Mouse (Mus musculus) stomach, embryonic 16.5 days (tissue): ENCODE results near the gene Insl6. TPM values are rescaled to one million over a fixed set of nuclear protein-coding genes. Genes with fewer than 3 reads are reported as not detected.

Experiments
- ATAC-seq: fragments of 200-750 bp; cut with Nextera tagmentation; 2 replicates; pipeline ENCODE4 v1.8.0; 2017; ENCODE audit warnings: moderate number of reproducible peaks, moderate TSS enrichment; ENCODE audit not compliant: insufficient read depth, low FRiP score
- H3K27ac ChIP-seq: fragments of 300-500 bp; sonication (generic); 2 replicates; pipeline ENCODE4 v1.5.1; 2014; ENCODE audit warnings: low read length
- H3K27me3 ChIP-seq: fragments of 300-500 bp; sonication (generic); 2 replicates; pipeline ENCODE4 v1.6.1; 2014; ENCODE audit warnings: low read length, control low read depth, mixed read lengths; ENCODE audit not compliant: control insufficient read depth, insufficient read depth
- H3K36me3 ChIP-seq: fragments of 300-500 bp; sonication (generic); 2 replicates; pipeline ENCODE4 v1.6.1; 2014; ENCODE audit warnings: low read length; ENCODE audit not compliant: control insufficient read depth, insufficient read depth
- H3K4me1 ChIP-seq: fragments of 300-500 bp; sonication (generic); 2 replicates; pipeline ENCODE4 v1.6.1; 2014; ENCODE audit warnings: low read length, control low read depth, mixed read lengths; ENCODE audit not compliant: control insufficient read depth, insufficient read depth
- H3K4me2 ChIP-seq: fragments of 300-500 bp; sonication (generic); 2 replicates; pipeline ENCODE4 v1.6.1; 2014; ENCODE audit warnings: low read depth, low read length, mixed read lengths
- H3K4me3 ChIP-seq: fragments of 300-500 bp; sonication (generic); replicated peaks from 2 replicates; pipeline ENCODE4 v1.5.1; 2014; ENCODE audit warnings: mild to moderate bottlenecking, low read length
- H3K9ac ChIP-seq: fragments of 300-500 bp; sonication (generic); 2 replicates; pipeline ENCODE4 v1.6.1; 2014; ENCODE audit warnings: low read length
- H3K9me3 ChIP-seq: fragments of 300-500 bp; sonication (generic); replicated peaks from 2 replicates; pipeline ENCODE4 v1.6.1; 2016; ENCODE audit warnings: low read length, control low read depth; ENCODE audit not compliant: control insufficient read depth
- WGBS: fragments of 180-500 bp; shearing (Covaris S2); extraction: QIAGEN DNeasy Blood & Tissue Kit; methylation state at CpG from one replicate; pipeline ENCODE4 v1.1.7; 2014; 5-methylcytosine and 5-hydroxymethylcytosine counted together
- polyA plus RNA-seq: library from polyadenylated mRNA; unstranded; fragments of >200 nt; fragmentation: Nextera tagmentation; extraction: Ambion mirVana; gene quantifications from 2 replicates; pipeline ENCODE4 v1.2.1, GENCODE M21; 2015

Insl6 gene
- polyA plus RNA-seq, 1 experiment from 2014 or later, result 8.8 TPM

GRCm38 (mm10) chr19:29278944-29279587 is 46.1 kb downstream of the Insl6 start:
- Histone ChIP-seq H3K9ac (no peak overlapping the region), H3K9me3 (no peaks in the 10 kb centered on the region), H3K27me3 (no peaks in the 10 kb centered on the region), H3K4me1 (no peaks in the 10 kb centered on the region), H3K4me3 (no peak overlapping the region), H3K27ac (no peak overlapping the region), H3K4me2 (no peak overlapping the region), H3K36me3 (peaks cover 8% of the 10 kb centered on the region)
- ATAC-seq, result no peak
- WGBS, result 88% methylated on average over 6 of the region's 6 CpGs

DNA sequence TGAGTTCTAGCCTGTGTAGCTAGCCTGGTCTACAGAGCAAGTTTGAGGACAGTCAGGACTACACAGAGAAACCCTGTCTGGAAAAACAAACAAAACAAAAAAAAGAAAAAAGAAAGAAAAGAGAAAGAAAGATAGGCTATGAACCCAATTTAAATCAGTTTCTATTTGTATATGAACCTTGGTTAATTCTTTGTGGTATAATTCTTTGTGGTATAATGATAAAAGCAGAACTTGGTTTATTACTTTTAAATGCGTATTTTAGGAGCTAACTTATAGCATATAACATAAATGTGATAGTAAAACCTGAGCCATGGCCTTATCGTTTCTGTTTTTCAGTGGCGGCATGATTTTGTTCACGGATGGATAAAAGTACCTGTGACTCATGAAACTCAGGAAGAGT is 48.7 kb downstream of the Insl6 start:
- H3K27ac ChIP-seq, result no peak overlapping the region
- H3K36me3 ChIP-seq, result peaks cover 8% of the 10 kb centered on the region
- H3K27me3 ChIP-seq, result no peaks in the 10 kb centered on the region
- H3K9me3 ChIP-seq, result no peaks in the 10 kb centered on the region
- H3K4me1 ChIP-seq, result no peaks in the 10 kb centered on the region
- whole genome bisulfite sequencing, result 95% methylated on average over 4 of the region's 4 CpGs
- H3K4me3 ChIP-seq, result no peak overlapping the region
- H3K9ac ChIP-seq, result no peak overlapping the region
- H3K4me2 ChIP-seq, result no peak overlapping the region
- no peak for ATAC-seq

- Histone ChIP-seq H3K4me2 (no peak overlapping the region), H3K36me3 (peaks cover 3% of the 10 kb centered on the region), H3K27me3 (no peaks in the 10 kb centered on the region), H3K9me3 (no peaks in the 10 kb centered on the region), H3K4me3 (no peak overlapping the region), H3K27ac (no peak overlapping the region), H3K4me1 (peaks cover 3% of the 10 kb centered on the region; the same call in 1 of the 2 replicates), H3K9ac (no peak overlapping the region)
- 89% methylated on average over 3 of the region's 3 CpGs for WGBS
- ATAC-seq, result no peak
These were observed 52.9 kb downstream of the Insl6 start for GRCm38 (mm10) chr19:29272011-29272809.

Other genes with a start within 250 kb of the Insl6 start
- 53.3 and 53.5 TPM in 2 replicates for gene Rcl1, start 224.0 kb downstream of the Insl6 start, polyA plus RNA-seq
- gene Jak2, start 73.5 kb downstream of the Insl6 start, polyA plus RNA-seq, result 4.4 and 5.0 TPM in 2 replicates
- 0.44 TPM in 1 of 2 replicates, not detected in the other for gene Rln1, start 9.3 kb upstream of the Insl6 start, polyA plus RNA-seq
- 91.4 and 95.4 TPM in 2 replicates for gene Plgrkt, start 42.0 kb upstream of the Insl6 start, polyA plus RNA-seq
- 0.28 and 0.45 TPM in 2 replicates for gene Cd274, start 42.1 kb upstream of the Insl6 start, polyA plus RNA-seq
- not detected in 2 replicates for gene Pdcd1lg2, start 85.6 kb upstream of the Insl6 start, polyA plus RNA-seq
- 11.1 and 11.6 TPM in 2 replicates for gene Ric1, start 196.9 kb upstream of the Insl6 start, polyA plus RNA-seq